Mouse (Mus musculus) left cerebral cortex, postnatal 4 days (tissue): ENCODE data around the gene Zfhx2. TPM values are rescaled to one million over a fixed set of nuclear protein-coding genes. Genes with fewer than 3 reads are reported as not detected.
A peak's percentile ranks its signal among the peaks of the same experiment; 100 is the strongest.

Source experiments
- DNase-seq: peaks from one replicate; pipeline ENCODE4 v3.0.0-alpha.2; 2022
- intact Hi-C: fragments of 180-260 bp; cut with DNase I; formaldehyde crosslinking; loops from one replicate; pipeline ENCODE4 v1.15.1; 2025
- total RNA-seq, 2 experiments: library from RNA; stranded (reverse); gene quantifications; 2 replicates each; pipeline ENCODE4 v1.2.3; 2021

The Zfhx2 gene
- total RNA-seq, 2 experiments from 2014 or later: 28.2 to 29.4 TPM

- intact Hi-C loops: loop anchor here (5.0 kb wide), 1 partner anchor 52 kb away; no protein-coding TSS in a partner anchor
- peak; percentile 84 for DNase-seq
Observed at GRCm38 (mm10) chr14:55079214-55079970, 12.7 kb downstream of the Zfhx2 start.

- intact Hi-C loops: loop anchor here (5.0 kb wide), 1 partner anchor 51 kb away; no protein-coding TSS in a partner anchor
- no peak for DNase-seq
Observed at GRCm38 (mm10) chr14:55078366-55078989, 13.6 kb downstream of the Zfhx2 start.

- no peak for DNase-seq
- intact Hi-C loops: loop anchor here (5.0 kb wide), 1 partner anchor 50 kb away; no protein-coding TSS in a partner anchor
Observed at GRCm38 (mm10) chr14:55077481-55078365, 14.4 kb downstream of the Zfhx2 start.

- DNase-seq: no peak
- intact Hi-C loops: loop anchor here (5.0 kb wide), 1 partner anchor 50 kb away; no protein-coding TSS in a partner anchor
Observed at GRCm38 (mm10) chr14:55076956-55077355, 15.2 kb downstream of the Zfhx2 start.

GRCm38 (mm10) chr14:55076224-55076623 is 15.9 kb downstream of the Zfhx2 start:
- peak; percentile 62 for DNase-seq
- intact Hi-C loops: loop anchor here (5.0 kb wide), 1 partner anchor 49 kb away; no protein-coding TSS in a partner anchor

GRCm38 (mm10) chr14:55074416-55074815 is 17.7 kb downstream of the Zfhx2 start:
- DNase-seq: no peak
- intact Hi-C loops: no loop called here

- no peak for DNase-seq
- intact Hi-C loops: no loop called here
Observed at GRCm38 (mm10) chr14:55071756-55072155, 20.4 kb downstream of the Zfhx2 start.

GRCm38 (mm10) chr14:55066042-55066441 is 26.1 kb downstream of the Zfhx2 start:
- intact Hi-C loops: no loop called here
- no peak for DNase-seq

GRCm38 (mm10) chr14:55065391-55065790 is 26.7 kb downstream of the Zfhx2 start:
- no peak for DNase-seq
- intact Hi-C loops: no loop called here

GRCm38 (mm10) chr14:55064481-55065370 is 27.4 kb downstream of the Zfhx2 start:
- intact Hi-C loops: no loop called here
- DNase-seq: no peak

- no peak for DNase-seq
- intact Hi-C loops: no loop called here
Observed at GRCm38 (mm10) chr14:55063581-55064381, 28.3 kb downstream of the Zfhx2 start.

GRCm38 (mm10) chr14:55063117-55063516 is 29.0 kb downstream of the Zfhx2 start:
- intact Hi-C loops: no loop called here
- no peak for DNase-seq

GRCm38 (mm10) chr14:55062626-55063025 is 29.5 kb downstream of the Zfhx2 start:
- intact Hi-C loops: no loop called here
- DNase-seq: peak; percentile 82

- intact Hi-C loops: no loop called here
- DNase-seq: no peak
Observed at GRCm38 (mm10) chr14:55061845-55062244, 30.3 kb downstream of the Zfhx2 start.

- DNase-seq: no peak
- intact Hi-C loops: no loop called here
Observed at GRCm38 (mm10) chr14:55059931-55060330, 32.2 kb downstream of the Zfhx2 start.

GRCm38 (mm10) chr14:55059009-55059408 is 33.1 kb downstream of the Zfhx2 start:
- no peak for DNase-seq
- intact Hi-C loops: no loop called here

GRCm38 (mm10) chr14:55055167-55055834 is 36.8 kb downstream of the Zfhx2 start:
- DNase-seq: peak; percentile 97
- intact Hi-C loops: no loop called here

- intact Hi-C loops: no loop called here
- peak; percentile 90 for DNase-seq
Observed at GRCm38 (mm10) chr14:55054191-55054749, 37.9 kb downstream of the Zfhx2 start.
